Comparison of ENCODE assay signal across 9 mouse cellular contexts in genomic region chr11:59300185-59300584, GRCm38 (mm10). TPM values are rescaled to one million over a fixed set of nuclear protein-coding genes. Genes with fewer than 3 reads are reported as not detected.
DNase-seq lines count a peak whose midpoint lies in the region; ATAC-seq and TF ChIP-seq lines count a peak whose summit lies in the region.
"Had no signal": no experiment of that assay in that cellular context is flagged by ENCODE, and none has a peak within 500 bp of the region (broad histone marks: within the 10 kb centered on the region; RNA-seq: fewer than 3 reads in every experiment).

No protein-coding gene starts in this region.

- no peak for TF ChIP-seq EP300 in liver, postnatal 0 days (IDR thresholded peaks at IDR 0.05; ENCODE audit: low read depth)

- H3K9me3 ChIP-seq in liver, postnatal 0 days (ENCODE audit: low read length): no peaks in the 10 kb centered on the region
- H3K9me3 ChIP-seq in liver, embryonic 12.5 days (replicated peaks): no peaks in the 10 kb centered on the region

- WGBS in liver, postnatal 0 days (ENCODE audit: insufficient replicate concordance): 12% methylated on average over 3 of the region's 3 CpGs
- 10% methylated on average over 3 of the region's 3 CpGs for WGBS in liver, embryonic 12.5 days (ENCODE audit: insufficient replicate concordance)

- TF ChIP-seq CTCF in liver, postnatal 0 days (IDR thresholded peaks at IDR 0.05; ENCODE audit: low read depth): peak; percentile 55
- peak; percentile 77 for TF ChIP-seq CTCF in Patski (IDR thresholded peaks at IDR 0.05)

- H3K36me3 ChIP-seq in liver, postnatal 0 days (replicated peaks; ENCODE audit: insufficient read depth, low read length): no peaks in the 10 kb centered on the region
- no peaks in the 10 kb centered on the region for H3K36me3 ChIP-seq in liver, embryonic 12.5 days

- no peak overlapping the region for H3K4me2 ChIP-seq in liver, postnatal 0 days (ENCODE audit: low read depth, low read length)
- no peak overlapping the region for H3K4me2 ChIP-seq in liver, embryonic 12.5 days

- no peak overlapping the region for H3K4me3 ChIP-seq in liver, postnatal 0 days (ENCODE audit: low read depth, low read length)
- H3K4me3 ChIP-seq in liver, embryonic 12.5 days: no peak overlapping the region

- POLR2A ChIA-PET in Patski (lab: Charles Lee): no interaction called here

- in situ Hi-C loops in Patski (cut with MboI; ENCODE audit: low pct_unique_long_range_greater_than_20kb): loop anchor here (5.0 kb wide), 1 partner anchor 182 kb away; no protein-coding TSS in a partner anchor

- DNase-seq in embryo, embryonic 10 days (ENCODE audit: low spot score): peak; percentile 65
- no peak for DNase-seq in embryo, embryonic 11 days
- no peak for DNase-seq in liver, postnatal 0 days
- no peak for DNase-seq in Patski (ENCODE audit: low read depth, low spot score)
- DNase-seq in retina, embryonic 14.5 days (ENCODE audit: low spot score): peak; percentile 61
- DNase-seq in urinary bladder, adult 18-20 months (ENCODE audit: low spot score in 2 of 2): no peak
- DNase-seq in urinary bladder, postnatal 4 days (ENCODE audit: low spot score in 2 of 2): no peak

- CTCF ChIA-PET in Patski (lab: Charles Lee): interaction anchor here (1.0 to 1.8 kb wide), 6 partner anchors 10 to 185 kb away, joined by 3 to 5 read pairs (median 4); partner anchors contain the start of gene Wnt3a

- peaks cover 60% of the 10 kb centered on the region for H3K27me3 ChIP-seq in liver, postnatal 0 days (ENCODE audit: insufficient read depth, low read length)
- peaks cover 98% of the 10 kb centered on the region for H3K27me3 ChIP-seq in liver, embryonic 12.5 days (replicated peaks)
- H3K27me3 ChIP-seq in Patski: no peaks in the 10 kb centered on the region

- no peak overlapping the region for H3K9ac ChIP-seq in liver, postnatal 0 days (replicated peaks)
- H3K9ac ChIP-seq in liver, embryonic 12.5 days: no peak overlapping the region

- H3K4me1 ChIP-seq in liver, postnatal 0 days (ENCODE audit: insufficient read depth): no peaks in the 10 kb centered on the region
- H3K4me1 ChIP-seq in liver, embryonic 12.5 days: no peaks in the 10 kb centered on the region

- H3K27ac ChIP-seq in liver, postnatal 0 days (ENCODE audit: low read depth): no peak overlapping the region
- no peak overlapping the region for H3K27ac ChIP-seq in liver, embryonic 12.5 days

- no peak for ATAC-seq in liver, postnatal 0 days
- no peak for ATAC-seq in liver, embryonic 12.5 days
- ATAC-seq in Patski: no peak

RNA-seq across cellular contexts. Expression of gene Wnt9a, which starts 6.5 kb away (rescaled TPM):
- 0.16 and 0.18 TPM in 2 replicates for polyA plus RNA-seq in liver, postnatal 0 days (2015; fragmentation: Nextera tagmentation; extraction: Ambion mirVana)
- polyA plus RNA-seq in liver, embryonic 12.5 days (2016; fragmentation: Nextera tagmentation; extraction: Ambion mirVana): 0.32 and 0.50 TPM in 2 replicates
- polyA plus RNA-seq in Patski (2021): 7.5 TPM

RNA-seq across cellular contexts. Expression of gene Wnt3a, which starts 9.6 kb away (rescaled TPM):
- not detected in 2 replicates for polyA plus RNA-seq in liver, postnatal 0 days (2015; fragmentation: Nextera tagmentation; extraction: Ambion mirVana)
- polyA plus RNA-seq in liver, embryonic 12.5 days (2016; fragmentation: Nextera tagmentation; extraction: Ambion mirVana): 0.06 TPM in 1 of 2 replicates, not detected in the other
- not detected for polyA plus RNA-seq in Patski (2021)
- polyA plus RNA-seq: stomach, embryonic 14.5 days had no signal

Comparison
In these comparisons a context has a peak if more than half of its experiments do, and no peak if none do; other contexts are left out.
1. DNase-seq: peak in embryo, embryonic 10 days (single experiment) and retina, embryonic 14.5 days (single experiment); none in embryo, embryonic 11 days (single experiment), liver, postnatal 0 days (single experiment), Patski (single experiment), urinary bladder, adult 18-20 months (0 of 2) and urinary bladder, postnatal 4 days (0 of 2).